Mouse (Mus musculus) G1E (cell line): ENCODE data around the gene Fam78b.

ENCODE experiments used
- CTCF ChIP-seq: IDR thresholded peaks from 2 replicates; pipeline ENCODE4 v1.5.1; 2012; ENCODE audit warnings: low read depth, low read length, inconsistent platforms, mixed read lengths
- GATA1 ChIP-seq: IDR thresholded peaks from 2 replicates; pipeline ENCODE4 v1.6.1; 2012; ENCODE audit warnings: borderline replicate concordance, low read length, inconsistent platforms, mixed read lengths
- GATA2 ChIP-seq: IDR thresholded peaks from 2 replicates; pipeline ENCODE4 v1.6.1; 2012; ENCODE audit warnings: low read depth, low read length, inconsistent platforms, borderline replicate concordance
- POLR2AphosphoS5 ChIP-seq: IDR thresholded peaks from 2 replicates; pipeline ENCODE4 v1.6.1; 2012; ENCODE audit warnings: low read depth, low read length, inconsistent platforms; ENCODE audit not compliant: insufficient replicate concordance
- TAL1 ChIP-seq: conservative IDR thresholded peaks from 2 replicates; pipeline ENCODE4 v1.6.1; 2012; ENCODE audit warnings: low read depth, low read length, inconsistent platforms, mixed read lengths

GRCm38 (mm10) chr1:166994266-166994665 lies 7.0 kb upstream of the Fam78b start:
- no peak for TF ChIP-seq CTCF
- TF ChIP-seq GATA1: no peak
- no peak for TF ChIP-seq POLR2AphosphoS5
- no peak for TF ChIP-seq TAL1
- TF ChIP-seq GATA2: no peak
